Comparison of ENCODE assay signal across 10 mouse cellular contexts in the genomic region with DNA sequence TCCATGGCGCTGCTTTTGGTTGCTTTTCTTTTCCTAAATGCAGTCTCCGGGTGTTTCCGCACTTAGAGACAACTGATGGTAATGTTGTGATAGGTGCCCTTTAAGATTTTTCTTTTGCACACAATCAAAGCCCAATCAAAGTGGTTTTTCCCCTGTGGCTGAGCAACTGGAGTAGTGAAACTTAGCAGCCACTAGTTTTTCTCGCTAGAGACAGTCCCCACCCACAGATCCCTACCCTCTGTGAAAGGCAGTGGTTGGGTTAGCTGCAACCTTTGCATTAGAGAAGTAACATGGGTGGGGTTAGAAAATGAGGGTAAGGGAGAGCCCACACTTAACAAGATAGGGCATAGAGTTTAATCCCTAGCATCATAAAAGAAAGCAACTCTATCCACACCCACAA. TPM values are rescaled to one million over a fixed set of nuclear protein-coding genes. Genes with fewer than 3 reads are reported as not detected.
DNase-seq lines count a peak whose midpoint lies in the region; ATAC-seq and TF ChIP-seq lines count a peak whose summit lies in the region.
"Had no signal": no experiment of that assay in that cellular context is flagged by ENCODE, and none has a peak within 500 bp of the region (broad histone marks: within the 10 kb centered on the region; RNA-seq: fewer than 3 reads in every experiment).

No protein-coding gene starts in this region.

- no peaks in the 10 kb centered on the region for H3K9me3 ChIP-seq in heart, postnatal 0 days (replicated peaks; ENCODE audit: control insufficient read depth, low read length)
- H3K9me3 ChIP-seq: midbrain, embryonic 10.5 days had no signal

- H3K27ac ChIP-seq in heart, postnatal 0 days (ENCODE audit: low read depth) = no peak overlapping the region
- 0 out of 2 replicates have a peak overlapping the region, but pooled peaks have one; percentile 21 for H3K27ac ChIP-seq in small intestine, adult 2 months (ENCODE audit: insufficient read depth, low read depth, low read length)
- H3K27ac ChIP-seq: hindbrain, postnatal 0 days; midbrain, embryonic 10.5 days had no signal

- ATAC-seq in heart, postnatal 0 days (ENCODE audit: insufficient read depth, low read depth) = no peak
- ATAC-seq in CD4-positive, CD25-positive, alpha-beta regulatory T cell, adult 4 months = peak; percentile 59
- ATAC-seq in inflammation-experienced regulatory T-cells, adult 6 months = peak; percentile 72
- ATAC-seq: hindbrain, postnatal 0 days had no signal

- peak overlapping the region; percentile 37; the same call in 1 of the 2 replicates for H3K4me2 ChIP-seq in heart, postnatal 0 days (ENCODE audit: low read depth, low read length)

- intact Hi-C loops in heart, postnatal 25 days (cut with DNase I) = no loop called here

- no peak overlapping the region for H3K4me3 ChIP-seq in heart, postnatal 0 days (ENCODE audit: low read depth, low read length)
- H3K4me3 ChIP-seq in small intestine, adult 2 months (ENCODE audit: low read depth, low read length) = no peak overlapping the region
- H3K4me3 ChIP-seq: midbrain, embryonic 10.5 days had no signal

- no peaks in the 10 kb centered on the region for H3K36me3 ChIP-seq in heart, postnatal 0 days (replicated peaks; ENCODE audit: control insufficient read depth, insufficient read depth, low read length)
- no peaks in the 10 kb centered on the region for H3K36me3 ChIP-seq in small intestine, adult 2 months (ENCODE audit: control insufficient read depth, insufficient read depth, low read length)
- H3K36me3 ChIP-seq: midbrain, embryonic 10.5 days had no signal

- TF ChIP-seq CTCF in heart, postnatal 0 days (IDR thresholded peaks at IDR 0.05; ENCODE audit: low read depth) = no peak
- no peak for TF ChIP-seq CTCF in small intestine, adult 2 months (IDR thresholded peaks at IDR 0.05; ENCODE audit: extremely low read depth, insufficient read length, insufficient replicate concordance, low read depth, low read length)

- WGBS in heart, postnatal 0 days = 74% methylated on average over 4 of the region's 4 CpGs
- WGBS in small intestine, adult 2 months = 53% methylated on average over 4 of the region's 4 CpGs

- H3K4me1 ChIP-seq in heart, postnatal 0 days (ENCODE audit: control insufficient read depth, insufficient read depth) = no peaks in the 10 kb centered on the region
- no peaks in the 10 kb centered on the region for H3K4me1 ChIP-seq in small intestine, adult 2 months (ENCODE audit: control insufficient read depth, insufficient read depth, insufficient read length, low read length)
- H3K4me1 ChIP-seq: midbrain, embryonic 10.5 days had no signal

- TF ChIP-seq EP300 in heart, postnatal 0 days (IDR thresholded peaks at IDR 0.05; ENCODE audit: low read depth) = no peak

- no peak overlapping the region for H3K9ac ChIP-seq in heart, postnatal 0 days (replicated peaks; ENCODE audit: low read depth, low read length)

- no peak for DNase-seq in heart, postnatal 0 days (ENCODE audit: low spot score)
- no peak for DNase-seq in heart, postnatal 25 days (ENCODE audit: low spot score)
- DNase-seq in right cerebral cortex, adult 2 months (ENCODE audit: low spot score in 2 of 2) = no peak
- no peak for DNase-seq in adrenal gland, postnatal 25 days

- H3K27me3 ChIP-seq in heart, postnatal 0 days (ENCODE audit: control insufficient read depth, insufficient read depth, low read length) = no peaks in the 10 kb centered on the region
- no peaks in the 10 kb centered on the region for H3K27me3 ChIP-seq in small intestine, adult 2 months (ENCODE audit: control insufficient read depth, insufficient read depth, low read length)

- no peak for TF ChIP-seq POLR2A in small intestine, adult 2 months (IDR thresholded peaks at IDR 0.05; ENCODE audit: low read depth, low read length)

RNA-seq across cellular contexts. Expression of gene Tlr13, which starts 7.5 kb away (rescaled TPM):
- total RNA-seq in heart, postnatal 0 days (2014; rRNA removed; ENCODE audit: low replicate concordance) = 1.0 and 1.1 TPM in 2 replicates
- polyA plus RNA-seq in heart, postnatal 0 days (2015; fragmentation: Nextera tagmentation; extraction: Ambion mirVana) = 0.40 and 0.43 TPM in 2 replicates
- total RNA-seq in heart, postnatal 25 days (2021) = 1 to 10 TPM; 1.2 to 1.4 TPM
- polyA plus RNA-seq in CD4-positive, CD25-positive, alpha-beta regulatory T cell, adult 4 months (2017; shearing (Covaris generic)) = not detected
- polyA plus RNA-seq in inflammation-experienced regulatory T-cells, adult 6 months (2017; shearing (Covaris generic)) = under 1 TPM in 1 of 3 experiments, not detected in 2; 0.26 TPM
- 0.11 and 0.30 TPM in 2 replicates for polyA plus RNA-seq in small intestine, adult 2 months (2012; rRNA removed)
- 1.1 and 1.3 TPM in 2 replicates for total RNA-seq in adrenal gland, postnatal 25 days (2021)
- total RNA-seq: ES-E14 had no signal

RNA-seq across cellular contexts. Expression of gene Pgk1, which starts 51.4 kb away (rescaled TPM):
- 801 and 911 TPM in 2 replicates for total RNA-seq in heart, postnatal 0 days (2014; rRNA removed; ENCODE audit: low replicate concordance)
- 452 and 485 TPM in 2 replicates for polyA plus RNA-seq in heart, postnatal 0 days (2015; fragmentation: Nextera tagmentation; extraction: Ambion mirVana)
- total RNA-seq in heart, postnatal 25 days (2021) = 100 to 1,000 TPM; 586 to 594 TPM
- polyA plus RNA-seq in CD4-positive, CD25-positive, alpha-beta regulatory T cell, adult 4 months (2017; shearing (Covaris generic)) = 100 to 1,000 TPM; 128 to 183 TPM
- polyA plus RNA-seq in inflammation-experienced regulatory T-cells, adult 6 months (2017; shearing (Covaris generic)) = 100 to 1,000 TPM; 137 to 227 (median 157) TPM
- 50.7 and 67.9 TPM in 2 replicates for polyA plus RNA-seq in small intestine, adult 2 months (2012; rRNA removed)
- total RNA-seq in adrenal gland, postnatal 25 days (2021) = 218 and 234 TPM in 2 replicates
